Mouse (Mus musculus): ENCODE data around the gene Tnfsf15. TPM values are rescaled to one million over a fixed set of nuclear protein-coding genes. Genes with fewer than 3 reads are reported as not detected.

Gene Tnfsf15
- polyA plus RNA-seq (2014; fragmentation: Nextera tagmentation; extraction: Ambion mirVana): 0.07 TPM in 1 of 2 replicates, not detected in the other

DNA sequence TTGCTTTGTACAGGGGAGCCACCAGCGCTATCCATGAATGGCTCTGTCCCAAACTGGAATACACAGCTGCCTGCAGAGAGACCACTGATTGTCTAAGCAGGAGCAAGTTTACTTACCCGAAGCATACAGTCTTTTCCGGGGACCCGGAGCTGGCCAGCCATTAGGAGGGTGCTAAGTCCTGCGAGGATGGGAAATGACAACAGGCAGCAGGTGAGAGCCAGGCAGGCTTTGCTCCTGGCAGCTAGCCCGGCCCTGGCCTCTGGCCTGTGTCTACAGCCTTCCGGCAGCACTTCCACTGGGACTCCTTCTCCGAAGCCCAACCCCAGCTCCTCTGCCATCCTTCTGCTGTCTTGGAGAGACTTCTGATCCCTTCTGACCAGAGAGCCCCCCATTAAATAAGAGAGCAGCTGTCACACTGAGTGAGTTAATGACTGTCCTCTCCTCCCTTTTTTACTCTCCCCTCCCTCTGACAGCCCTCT, at the start of gene Tnfsf15:
TSS of gene Tnfsf15 (minus strand) at position 421 of the 479 bp plus-strand sequence.
- no peak for DNase-seq (ENCODE audit: low spot score, missing footprints)
- H3K4me3 ChIP-seq (ENCODE audit: low read depth, low read length): no peak within 1 kb of the TSS
- no peak within 1 kb of the TSS for H3K9ac ChIP-seq (ENCODE audit: low read length)
- no peak within 1 kb of the TSS for H3K4me2 ChIP-seq
- 71% methylated on average over 8 of the region's 8 CpGs for WGBS
- 0 out of 2 replicates have a peak, but pooled peaks cover 4% of the 10 kb centered on the region for H3K4me1 ChIP-seq (ENCODE audit: control insufficient read depth, insufficient read depth, low read length)
- H3K9me3 ChIP-seq (ENCODE audit: control insufficient read depth, low read length): no peaks in the 10 kb centered on the region
- H3K27me3 ChIP-seq (ENCODE audit: control insufficient read depth, insufficient read depth, low read length): no peaks in the 10 kb centered on the region
- no peak within 1 kb of the TSS for H3K27ac ChIP-seq (ENCODE audit: low read depth, low read length)
- no peak for ATAC-seq (ENCODE audit: low FRiP score)
- no peaks in the 10 kb centered on the region for H3K36me3 ChIP-seq (ENCODE audit: control insufficient read depth, insufficient read depth, low read length)

DNA sequence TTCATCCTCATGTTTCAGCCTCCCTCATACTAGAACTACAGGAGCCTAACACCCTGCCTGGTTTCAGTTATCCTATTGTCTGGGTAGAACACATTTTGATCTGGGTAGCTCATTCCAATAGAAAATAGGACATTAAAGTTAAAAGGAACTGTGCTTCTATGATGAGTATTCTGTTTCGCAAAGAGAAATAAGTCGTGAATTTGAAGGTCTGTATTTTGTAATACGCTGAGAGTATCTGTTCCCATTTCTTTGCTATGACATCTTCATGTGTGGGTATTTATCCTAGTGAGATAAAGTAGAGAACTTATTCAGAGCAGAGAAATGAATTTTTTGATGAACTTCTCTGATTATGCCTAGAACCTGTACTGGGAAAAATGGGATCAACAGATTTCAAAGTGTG, 47.4 kb upstream of the Tnfsf15 start:
- no peaks in the 10 kb centered on the region for H3K27me3 ChIP-seq (ENCODE audit: control insufficient read depth, insufficient read depth, low read length)
- ATAC-seq (ENCODE audit: low FRiP score) (no peak), DNase-seq (ENCODE audit: low spot score, missing footprints) (no peak)
- no peaks in the 10 kb centered on the region for H3K4me1 ChIP-seq (ENCODE audit: control insufficient read depth, insufficient read depth, low read length)
- no peak overlapping the region for H3K27ac ChIP-seq (ENCODE audit: low read depth, low read length)
- H3K36me3 ChIP-seq (ENCODE audit: control insufficient read depth, insufficient read depth, low read length): no peaks in the 10 kb centered on the region
- H3K4me3 ChIP-seq (ENCODE audit: low read depth, low read length): no peak overlapping the region
- H3K4me2 ChIP-seq: no peak overlapping the region
- H3K9me3 ChIP-seq (ENCODE audit: control insufficient read depth, low read length): no peaks in the 10 kb centered on the region
- WGBS: 95% methylated on average over 3 of the region's 3 CpGs
- H3K9ac ChIP-seq (ENCODE audit: low read length): no peak overlapping the region

DNA sequence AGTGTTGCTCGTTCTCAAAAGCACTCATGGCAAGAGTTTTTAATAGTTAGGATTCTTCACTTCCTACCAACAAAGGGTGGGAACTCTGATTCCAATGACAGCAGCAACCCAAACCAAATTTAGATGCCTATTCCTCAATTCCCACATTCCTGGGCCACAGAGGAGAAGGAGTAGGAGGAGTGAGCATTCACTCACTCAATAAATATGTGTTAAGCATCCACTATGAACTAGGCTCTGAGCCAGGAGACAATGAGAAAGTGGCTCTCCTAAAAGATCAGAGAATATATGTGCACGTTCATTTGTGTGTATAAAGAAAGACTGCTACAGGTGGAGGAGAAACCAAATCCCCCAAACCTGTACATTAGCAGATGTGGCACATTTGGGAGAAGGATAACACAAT, 40.6 kb upstream of the Tnfsf15 start:
- Histone ChIP-seq H3K4me1 (ENCODE audit: control insufficient read depth, insufficient read depth, low read length) (no peaks in the 10 kb centered on the region), H3K27ac (ENCODE audit: low read depth, low read length) (no peak overlapping the region), H3K9me3 (ENCODE audit: control insufficient read depth, low read length) (no peaks in the 10 kb centered on the region), H3K36me3 (ENCODE audit: control insufficient read depth, insufficient read depth, low read length) (no peaks in the 10 kb centered on the region), H3K9ac (ENCODE audit: low read length) (no peak overlapping the region), H3K4me2 (no peak overlapping the region), H3K27me3 (ENCODE audit: control insufficient read depth, insufficient read depth, low read length) (no peaks in the 10 kb centered on the region), H3K4me3 (ENCODE audit: low read depth, low read length) (no peak overlapping the region)
- WGBS: 79% methylated on average over 2 of the region's 2 CpGs
- DNase-seq (ENCODE audit: low spot score, missing footprints): no peak
- no peak for ATAC-seq (ENCODE audit: low FRiP score)

DNA sequence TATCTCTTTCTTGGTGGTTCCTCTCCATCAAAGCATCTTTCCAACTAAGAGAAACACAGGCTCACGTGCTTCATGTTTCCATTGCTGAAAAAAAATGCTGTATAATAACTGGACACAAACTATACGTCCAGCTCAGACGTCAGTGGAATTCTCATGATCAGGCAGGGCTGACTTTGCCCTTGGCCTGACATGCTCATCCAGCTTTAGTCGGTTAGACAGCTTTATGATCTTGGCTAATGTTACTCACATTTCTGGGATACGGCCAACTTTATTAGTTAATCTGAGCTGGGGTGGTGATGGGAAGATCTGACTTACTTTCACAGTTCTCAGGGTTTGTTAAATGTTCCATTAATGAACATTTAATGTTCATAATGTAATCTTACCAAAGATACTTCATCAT, 38.9 kb upstream of the Tnfsf15 start:
- no peaks in the 10 kb centered on the region for H3K27me3 ChIP-seq (ENCODE audit: control insufficient read depth, insufficient read depth, low read length)
- no peak overlapping the region for H3K27ac ChIP-seq (ENCODE audit: low read depth, low read length)
- no peak for ATAC-seq (ENCODE audit: low FRiP score)
- no peaks in the 10 kb centered on the region for H3K4me1 ChIP-seq (ENCODE audit: control insufficient read depth, insufficient read depth, low read length)
- 91% methylated on average over 5 of the region's 5 CpGs for WGBS
- no peak for DNase-seq (ENCODE audit: low spot score, missing footprints)
- H3K9me3 ChIP-seq (ENCODE audit: control insufficient read depth, low read length): no peaks in the 10 kb centered on the region
- H3K9ac ChIP-seq (ENCODE audit: low read length): no peak overlapping the region
- no peak overlapping the region for H3K4me2 ChIP-seq
- no peaks in the 10 kb centered on the region for H3K36me3 ChIP-seq (ENCODE audit: control insufficient read depth, insufficient read depth, low read length)
- no peak overlapping the region for H3K4me3 ChIP-seq (ENCODE audit: low read depth, low read length)

DNA sequence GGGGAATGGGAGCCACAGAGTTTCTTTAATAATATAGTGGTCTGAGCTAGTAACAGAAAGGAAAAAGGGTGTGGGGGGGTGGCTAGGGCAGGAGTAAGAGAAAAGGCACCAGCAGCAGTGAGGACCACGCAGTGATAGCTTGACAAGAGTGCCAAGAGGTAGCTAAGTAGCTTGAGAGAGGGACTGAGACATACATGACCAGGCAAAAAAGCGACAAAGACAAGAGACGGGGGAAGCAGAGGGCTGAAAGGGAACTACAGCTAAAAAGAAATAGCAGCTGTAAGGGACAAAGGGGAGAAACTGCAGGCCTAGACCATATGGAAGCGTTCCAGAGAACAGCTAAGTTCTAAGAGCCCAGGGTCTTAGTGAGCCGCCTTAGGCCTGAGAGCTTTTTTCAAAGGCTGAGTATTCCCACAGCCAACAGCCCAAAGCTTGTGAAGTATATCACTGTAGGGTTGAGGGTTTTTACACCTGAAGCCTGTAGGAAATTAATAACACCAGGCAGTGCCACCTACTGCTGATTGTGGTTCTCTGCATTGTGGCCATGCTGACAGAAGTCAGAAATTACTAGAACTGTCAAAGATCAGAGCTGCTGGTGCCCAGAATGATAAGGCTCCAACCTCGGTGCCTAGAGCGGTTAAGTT, 38.2 kb upstream of the Tnfsf15 start:
- DNase-seq (ENCODE audit: low spot score, missing footprints): no peak
- H3K36me3 ChIP-seq (ENCODE audit: control insufficient read depth, insufficient read depth, low read length): no peaks in the 10 kb centered on the region
- no peak overlapping the region for H3K4me2 ChIP-seq
- no peaks in the 10 kb centered on the region for H3K9me3 ChIP-seq (ENCODE audit: control insufficient read depth, low read length)
- 83% methylated on average over 7 of the region's 7 CpGs for WGBS
- no peaks in the 10 kb centered on the region for H3K4me1 ChIP-seq (ENCODE audit: control insufficient read depth, insufficient read depth, low read length)
- ATAC-seq (ENCODE audit: low FRiP score): no peak
- no peak overlapping the region for H3K4me3 ChIP-seq (ENCODE audit: low read depth, low read length)
- no peaks in the 10 kb centered on the region for H3K27me3 ChIP-seq (ENCODE audit: control insufficient read depth, insufficient read depth, low read length)
- no peak overlapping the region for H3K27ac ChIP-seq (ENCODE audit: low read depth, low read length)
- no peak overlapping the region for H3K9ac ChIP-seq (ENCODE audit: low read length)

DNA sequence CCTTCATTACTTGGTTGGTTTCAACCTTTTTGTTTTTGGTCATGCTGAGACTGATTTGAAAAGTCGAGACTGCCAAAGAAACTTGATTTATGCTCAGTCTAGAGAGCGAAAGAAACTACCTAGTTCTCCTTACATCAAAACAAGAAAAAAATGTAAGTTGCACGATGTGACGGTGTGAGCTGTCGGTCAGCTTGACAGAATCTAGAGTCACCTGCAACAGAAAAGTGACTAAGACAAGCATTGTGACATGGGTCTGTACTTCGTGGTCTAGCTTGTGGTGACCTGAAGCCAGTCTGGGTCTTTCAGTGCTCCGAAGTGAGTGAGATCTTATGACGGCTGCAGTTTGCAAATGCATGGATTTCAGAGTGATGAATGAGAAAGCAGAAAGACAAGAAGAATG, 32.3 kb upstream of the Tnfsf15 start:
- ATAC-seq (ENCODE audit: low FRiP score): no peak
- Histone ChIP-seq H3K4me1 (ENCODE audit: control insufficient read depth, insufficient read depth, low read length) (no peaks in the 10 kb centered on the region), H3K4me3 (ENCODE audit: low read depth, low read length) (no peak overlapping the region), H3K4me2 (no peak overlapping the region), H3K27me3 (ENCODE audit: control insufficient read depth, insufficient read depth, low read length) (no peaks in the 10 kb centered on the region), H3K9ac (ENCODE audit: low read length) (no peak overlapping the region), H3K9me3 (ENCODE audit: control insufficient read depth, low read length) (no peaks in the 10 kb centered on the region), H3K27ac (ENCODE audit: low read depth, low read length) (no peak overlapping the region), H3K36me3 (ENCODE audit: control insufficient read depth, insufficient read depth, low read length) (no peaks in the 10 kb centered on the region)
- WGBS: 86% methylated on average over 8 of the region's 8 CpGs
- DNase-seq (ENCODE audit: low spot score, missing footprints): no peak

DNA sequence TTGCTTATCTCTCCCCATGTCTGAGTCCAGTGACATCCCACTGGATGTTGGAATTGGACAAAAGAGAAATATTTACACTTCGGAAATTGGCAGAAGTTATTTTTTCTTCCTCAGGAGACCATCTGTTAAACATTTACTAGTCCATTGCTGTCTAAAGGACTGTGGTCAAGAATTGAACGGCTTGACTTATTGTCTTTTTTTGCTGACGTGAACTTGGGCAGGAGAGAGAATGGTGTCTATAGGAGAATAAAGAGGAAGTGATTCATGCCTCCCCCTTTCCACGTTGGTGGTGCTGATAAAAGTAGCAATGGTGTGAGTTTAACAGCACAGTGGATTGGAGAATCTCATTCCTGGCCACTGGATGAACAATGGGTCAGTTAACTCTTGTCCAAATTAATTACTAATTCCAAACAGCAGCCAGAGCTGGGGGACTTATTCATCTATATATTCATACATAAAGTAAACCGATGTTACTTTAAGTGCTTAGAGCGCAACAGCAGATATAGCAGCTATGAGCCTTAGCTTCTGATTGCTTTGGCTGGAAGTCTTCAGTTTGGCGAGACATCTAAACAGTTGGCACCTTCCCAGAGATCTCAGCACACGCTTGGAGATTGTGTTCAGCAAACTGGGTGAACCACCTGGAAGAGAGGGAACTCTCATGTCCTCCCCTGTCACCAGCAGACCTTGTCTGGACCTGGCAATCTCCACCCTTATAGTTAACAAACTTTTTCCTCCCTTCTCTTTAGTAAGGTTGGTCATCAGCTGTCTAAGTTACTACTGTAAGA, 28.6 kb upstream of the Tnfsf15 start:
- no peak overlapping the region for H3K9ac ChIP-seq (ENCODE audit: low read length)
- no peaks in the 10 kb centered on the region for H3K9me3 ChIP-seq (ENCODE audit: control insufficient read depth, low read length)
- DNase-seq (ENCODE audit: low spot score, missing footprints): no peak
- H3K36me3 ChIP-seq (ENCODE audit: control insufficient read depth, insufficient read depth, low read length): no peaks in the 10 kb centered on the region
- 83% methylated on average over 8 of the region's 8 CpGs for WGBS
- no peaks in the 10 kb centered on the region for H3K4me1 ChIP-seq (ENCODE audit: control insufficient read depth, insufficient read depth, low read length)
- ATAC-seq (ENCODE audit: low FRiP score): no peak
- no peak overlapping the region for H3K4me3 ChIP-seq (ENCODE audit: low read depth, low read length)
- H3K4me2 ChIP-seq: no peak overlapping the region
- no peaks in the 10 kb centered on the region for H3K27me3 ChIP-seq (ENCODE audit: control insufficient read depth, insufficient read depth, low read length)
- H3K27ac ChIP-seq (ENCODE audit: low read depth, low read length): no peak overlapping the region

DNA sequence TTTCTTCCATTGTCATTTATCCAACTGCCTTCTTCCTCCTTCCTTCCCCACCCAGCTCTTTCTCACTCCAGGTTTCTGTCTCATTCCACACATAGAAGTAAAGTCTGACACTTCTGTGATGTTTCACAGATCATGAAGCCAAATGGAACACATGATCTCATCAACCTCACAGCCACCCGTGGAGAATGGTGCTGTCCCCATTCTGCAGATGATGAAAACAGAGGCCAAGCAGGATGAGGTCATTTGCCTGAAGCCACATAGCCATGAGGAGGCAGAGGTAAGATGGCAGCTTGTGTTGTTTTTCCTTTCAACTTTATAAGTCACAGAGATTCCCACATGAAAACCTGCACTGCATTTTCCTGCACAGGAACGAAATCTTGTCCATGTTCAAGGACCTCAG, 27.6 kb upstream of the Tnfsf15 start:
- no peaks in the 10 kb centered on the region for H3K27me3 ChIP-seq (ENCODE audit: control insufficient read depth, insufficient read depth, low read length)
- no peak overlapping the region for H3K4me2 ChIP-seq
- H3K9ac ChIP-seq (ENCODE audit: low read length): no peak overlapping the region
- no peaks in the 10 kb centered on the region for H3K36me3 ChIP-seq (ENCODE audit: control insufficient read depth, insufficient read depth, low read length)
- DNase-seq (ENCODE audit: low spot score, missing footprints): no peak
- H3K4me3 ChIP-seq (ENCODE audit: low read depth, low read length): no peak overlapping the region
- 83% methylated on average over 2 of the region's 2 CpGs for WGBS
- H3K4me1 ChIP-seq (ENCODE audit: control insufficient read depth, insufficient read depth, low read length): no peaks in the 10 kb centered on the region
- ATAC-seq (ENCODE audit: low FRiP score): no peak
- H3K27ac ChIP-seq (ENCODE audit: low read depth, low read length): no peak overlapping the region
- H3K9me3 ChIP-seq (ENCODE audit: control insufficient read depth, low read length): no peaks in the 10 kb centered on the region

DNA sequence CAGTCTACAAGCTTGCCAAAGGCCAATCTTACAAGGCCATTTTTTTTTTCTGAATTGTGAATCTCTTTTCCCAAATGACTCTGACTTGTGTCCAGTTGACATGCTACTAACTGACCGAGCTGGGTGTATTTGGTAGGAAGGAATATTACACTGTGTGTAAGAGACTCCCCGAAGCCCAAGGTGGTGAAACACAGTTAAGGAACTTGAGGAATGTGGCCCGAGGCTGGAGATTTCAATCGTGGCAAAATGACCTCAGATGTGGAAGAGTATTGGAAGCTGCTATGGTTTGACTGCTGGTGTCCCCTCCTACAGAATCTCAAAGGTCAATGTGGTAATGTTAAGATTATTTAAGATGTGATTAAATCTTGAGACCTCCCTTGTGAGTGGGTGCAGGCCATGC, 26.4 kb upstream of the Tnfsf15 start:
- no peaks in the 10 kb centered on the region for H3K9me3 ChIP-seq (ENCODE audit: control insufficient read depth, low read length)

More for the DNA sequence above, 26.4 kb upstream of the Tnfsf15 start:
- WGBS: 82% methylated on average over 4 of the region's 4 CpGs
- no peak overlapping the region for H3K9ac ChIP-seq (ENCODE audit: low read length)
- H3K27ac ChIP-seq (ENCODE audit: low read depth, low read length): no peak overlapping the region
- DNase-seq (ENCODE audit: low spot score, missing footprints) (no peak), ATAC-seq (ENCODE audit: low FRiP score) (no peak)
- no peak overlapping the region for H3K4me3 ChIP-seq (ENCODE audit: low read depth, low read length)
- H3K36me3 ChIP-seq (ENCODE audit: control insufficient read depth, insufficient read depth, low read length): no peaks in the 10 kb centered on the region
- no peak overlapping the region for H3K4me2 ChIP-seq
- no peaks in the 10 kb centered on the region for H3K27me3 ChIP-seq (ENCODE audit: control insufficient read depth, insufficient read depth, low read length)
- H3K4me1 ChIP-seq (ENCODE audit: control insufficient read depth, insufficient read depth, low read length): no peaks in the 10 kb centered on the region

Data from midbrain, embryonic 11.5 days (tissue).